Mouse (Mus musculus): Measurements from ENCODE around the gene Inpp5a.

DNA sequence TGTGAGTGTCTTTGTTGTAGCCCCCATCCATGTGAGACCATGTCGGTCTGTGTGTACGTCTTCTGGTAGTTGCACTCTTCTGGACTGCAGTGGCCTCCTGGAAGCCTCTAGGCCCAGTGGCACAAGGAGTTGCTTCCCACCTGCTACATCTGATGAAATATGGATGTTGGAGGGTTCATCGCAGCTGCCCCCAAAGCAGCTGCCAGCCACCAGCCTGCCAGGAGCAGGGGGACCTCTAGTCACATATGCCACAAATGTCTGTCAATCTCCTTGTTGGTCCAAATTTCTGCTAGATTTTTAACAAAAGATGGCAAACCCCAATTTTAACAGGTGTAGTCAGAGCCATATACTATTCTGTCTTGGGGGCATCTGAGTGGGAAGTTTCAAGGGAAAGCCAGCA, 26.4 kb upstream of the Inpp5a start:
- TF ChIP-seq POLR2A (IDR thresholded peaks at IDR 0.05; ENCODE audit: control insufficient read depth, low read depth, low read length) (no peak), CTCF (IDR thresholded peaks at IDR 0.05; ENCODE audit: control insufficient read depth, insufficient read depth, insufficient replicate concordance, low read depth, low read length) (no peak)
